8 mouse cellular contexts compared by ENCODE assay signal in genomic region chr4:129460827-129461182, GRCm38 (mm10). TPM values are rescaled to one million over a fixed set of nuclear protein-coding genes. Genes with fewer than 3 reads are reported as not detected.
DNase-seq lines count a peak whose midpoint lies in the region; ATAC-seq lines count a peak whose summit lies in the region.

No protein-coding gene starts in this region.

- H3K36me3 ChIP-seq in kidney, embryonic 14.5 days (ENCODE audit: control insufficient read depth, insufficient read depth, low read length): peaks cover 13% of the 10 kb centered on the region
- peaks cover 10% of the 10 kb centered on the region for H3K36me3 ChIP-seq in hindbrain, embryonic 12.5 days
- peaks cover 18% of the 10 kb centered on the region for H3K36me3 ChIP-seq in midbrain, embryonic 12.5 days

- H3K4me1 ChIP-seq in kidney, embryonic 14.5 days (ENCODE audit: control insufficient read depth, insufficient read depth, low read length): peaks cover 10% of the 10 kb centered on the region
- peaks cover 5% of the 10 kb centered on the region for H3K4me1 ChIP-seq in brown adipose tissue, adult 24 weeks (ENCODE audit: control insufficient read depth, insufficient read depth, insufficient read length, low read length)
- H3K4me1 ChIP-seq in hindbrain, embryonic 12.5 days: peaks cover 18% of the 10 kb centered on the region
- peaks cover 11% of the 10 kb centered on the region for H3K4me1 ChIP-seq in midbrain, embryonic 12.5 days

- 0% methylated on average over 4 of the region's 4 CpGs for WGBS in kidney, embryonic 14.5 days
- 3% methylated on average over 4 of the region's 4 CpGs for WGBS in hindbrain, embryonic 12.5 days
- 2% methylated on average over 4 of the region's 4 CpGs for WGBS in midbrain, embryonic 12.5 days

- intact Hi-C loops in gastrocnemius, postnatal 36 days (cut with DNase I): no loop called here

- no peak for DNase-seq in kidney, postnatal 25 days
- DNase-seq in gastrocnemius, postnatal 36 days: no peak
- no peak for DNase-seq in right cerebral cortex, postnatal 25 days
- DNase-seq in right cerebral cortex, postnatal 10 days (ENCODE audit: low spot score in 2 of 2): no peak

- peak; percentile 17 for ATAC-seq in kidney, embryonic 14.5 days (ENCODE audit: low FRiP score, low TSS enrichment)
- ATAC-seq in hindbrain, embryonic 12.5 days (ENCODE audit: low FRiP score): peak; percentile 53
- peak; percentile 27; the same call in 1 of the 2 replicates for ATAC-seq in midbrain, embryonic 12.5 days (ENCODE audit: low FRiP score, low read depth)

- peak overlapping the region; percentile 66 for H3K9ac ChIP-seq in kidney, embryonic 14.5 days (ENCODE audit: low read depth, low read length)
- H3K9ac ChIP-seq in hindbrain, embryonic 12.5 days: peak overlapping the region; percentile 67
- H3K9ac ChIP-seq in midbrain, embryonic 12.5 days (replicated peaks): peak overlapping the region; percentile 69

- H3K9me3 ChIP-seq in kidney, embryonic 14.5 days (ENCODE audit: control insufficient read depth, low read length): no peaks in the 10 kb centered on the region
- H3K9me3 ChIP-seq in hindbrain, embryonic 12.5 days (replicated peaks): no peaks in the 10 kb centered on the region
- no peaks in the 10 kb centered on the region for H3K9me3 ChIP-seq in midbrain, embryonic 12.5 days

- H3K27me3 ChIP-seq in kidney, embryonic 14.5 days (ENCODE audit: control insufficient read depth, insufficient read depth, low read length): no peaks in the 10 kb centered on the region
- H3K27me3 ChIP-seq in hindbrain, embryonic 12.5 days: peaks cover 4% of the 10 kb centered on the region; the same call in 1 of the 2 replicates
- H3K27me3 ChIP-seq in midbrain, embryonic 12.5 days: no peaks in the 10 kb centered on the region

- H3K27ac ChIP-seq in kidney, embryonic 14.5 days (ENCODE audit: low read depth, low read length): peak overlapping the region; percentile 75
- peak overlapping the region; percentile 8 for H3K27ac ChIP-seq in brown adipose tissue, adult 24 weeks (replicated peaks; ENCODE audit: low read depth, low read length)
- H3K27ac ChIP-seq in hindbrain, embryonic 12.5 days: peak overlapping the region; percentile 90
- H3K27ac ChIP-seq in midbrain, embryonic 12.5 days (replicated peaks): peak overlapping the region; percentile 94

- H3K4me2 ChIP-seq in kidney, embryonic 14.5 days (replicated peaks; ENCODE audit: low read depth, low read length): peak overlapping the region; percentile 44
- peak overlapping the region; percentile 52 for H3K4me2 ChIP-seq in hindbrain, embryonic 12.5 days (replicated peaks)
- peak overlapping the region; percentile 63 for H3K4me2 ChIP-seq in midbrain, embryonic 12.5 days (replicated peaks)

- peak overlapping the region; percentile 49 for H3K4me3 ChIP-seq in kidney, embryonic 14.5 days (ENCODE audit: low read length)
- peak overlapping the region; percentile 56 for H3K4me3 ChIP-seq in brown adipose tissue, adult 24 weeks (ENCODE audit: insufficient read depth, low read depth, low read length)
- H3K4me3 ChIP-seq in hindbrain, embryonic 12.5 days: peak overlapping the region; percentile 38
- peak overlapping the region; percentile 77 for H3K4me3 ChIP-seq in midbrain, embryonic 12.5 days

RNA-seq across cellular contexts. Expression of gene Bsdc1, which starts 0.6 kb away (rescaled TPM):
- 20.5 and 23.3 TPM in 2 replicates for polyA plus RNA-seq in kidney, embryonic 14.5 days (2014; fragmentation: Nextera tagmentation; extraction: Ambion mirVana)
- 24.8 and 35.7 TPM in 2 replicates for polyA plus RNA-seq in brown adipose tissue, adult 24 weeks (2012; ENCODE audit: insufficient read depth, insufficient read length, missing spikeins)
- polyA plus RNA-seq in hindbrain, embryonic 12.5 days (2016; fragmentation: Nextera tagmentation; extraction: Ambion mirVana): 33.0 TPM in 2 replicates
- 31.9 and 33.7 TPM in 2 replicates for polyA plus RNA-seq in midbrain, embryonic 12.5 days (2016; fragmentation: Nextera tagmentation; extraction: Ambion mirVana)
- 10 to 100 TPM; 28.7 to 35.8 TPM for total RNA-seq in gastrocnemius, postnatal 36 days (2021)

RNA-seq across cellular contexts. Expression of gene Zbtb8b, which starts 20.2 kb away (rescaled TPM):
- polyA plus RNA-seq in kidney, embryonic 14.5 days (2014; fragmentation: Nextera tagmentation; extraction: Ambion mirVana): 2.3 and 3.1 TPM in 2 replicates
- not detected in 2 replicates for polyA plus RNA-seq in brown adipose tissue, adult 24 weeks (2012; ENCODE audit: insufficient read depth, insufficient read length, missing spikeins)
- polyA plus RNA-seq in hindbrain, embryonic 12.5 days (2016; fragmentation: Nextera tagmentation; extraction: Ambion mirVana): 6.0 and 6.4 TPM in 2 replicates
- polyA plus RNA-seq in midbrain, embryonic 12.5 days (2016; fragmentation: Nextera tagmentation; extraction: Ambion mirVana): 4.1 and 5.0 TPM in 2 replicates
- not detected for total RNA-seq in gastrocnemius, postnatal 36 days (2021)

RNA-seq across cellular contexts. Expression of gene Tssk3, which starts 30.0 kb away (rescaled TPM):
- not detected in 2 replicates for polyA plus RNA-seq in kidney, embryonic 14.5 days (2014; fragmentation: Nextera tagmentation; extraction: Ambion mirVana)
- polyA plus RNA-seq in brown adipose tissue, adult 24 weeks (2012; ENCODE audit: insufficient read depth, insufficient read length, missing spikeins): not detected in 2 replicates
- polyA plus RNA-seq in hindbrain, embryonic 12.5 days (2016; fragmentation: Nextera tagmentation; extraction: Ambion mirVana): not detected in 2 replicates
- not detected in 2 replicates for polyA plus RNA-seq in midbrain, embryonic 12.5 days (2016; fragmentation: Nextera tagmentation; extraction: Ambion mirVana)
- not detected for total RNA-seq in gastrocnemius, postnatal 36 days (2021)

RNA-seq across cellular contexts. Expression of gene Fam229a, which starts 30.2 kb away (rescaled TPM):
- polyA plus RNA-seq in kidney, embryonic 14.5 days (2014; fragmentation: Nextera tagmentation; extraction: Ambion mirVana): 0.39 TPM in 1 of 2 replicates, not detected in the other
- polyA plus RNA-seq in brown adipose tissue, adult 24 weeks (2012; ENCODE audit: insufficient read depth, insufficient read length, missing spikeins): not detected in 2 replicates
- 0.46 TPM in 1 of 2 replicates, not detected in the other for polyA plus RNA-seq in hindbrain, embryonic 12.5 days (2016; fragmentation: Nextera tagmentation; extraction: Ambion mirVana)
- not detected in 2 replicates for polyA plus RNA-seq in midbrain, embryonic 12.5 days (2016; fragmentation: Nextera tagmentation; extraction: Ambion mirVana)
- not detected for total RNA-seq in gastrocnemius, postnatal 36 days (2021)

RNA-seq across cellular contexts. Expression of gene Marcksl1, which starts 52.6 kb away (rescaled TPM):
- polyA plus RNA-seq in kidney, embryonic 14.5 days (2014; fragmentation: Nextera tagmentation; extraction: Ambion mirVana): 823 and 993 TPM in 2 replicates
- polyA plus RNA-seq in brown adipose tissue, adult 24 weeks (2012; ENCODE audit: insufficient read depth, insufficient read length, missing spikeins): 3.5 and 4.9 TPM in 2 replicates
- polyA plus RNA-seq in hindbrain, embryonic 12.5 days (2016; fragmentation: Nextera tagmentation; extraction: Ambion mirVana): 1,978 and 2,031 TPM in 2 replicates
- 2,082 and 2,101 TPM in 2 replicates for polyA plus RNA-seq in midbrain, embryonic 12.5 days (2016; fragmentation: Nextera tagmentation; extraction: Ambion mirVana)
- total RNA-seq in gastrocnemius, postnatal 36 days (2021): 1 to 10 TPM; 1.0 to 1.9 TPM

Comparison
In these comparisons a context has a peak if more than half of its experiments do, and no peak if none do; other contexts are left out.
1. H3K27ac ChIP-seq: peak in every context shown above with its lines; median percentile 94 in midbrain, embryonic 12.5 days; 90 in hindbrain, embryonic 12.5 days; 75 in kidney, embryonic 14.5 days; 8 in brown adipose tissue, adult 24 weeks.